Mouse (Mus musculus) 3134 (cell line): Measurements from ENCODE around the gene Abr.

Experiments used
- DNase-seq: peaks from one replicate; pipeline ENCODE4 v3.0.0-alpha.2; 2011; ENCODE audit warnings: low spot score; ENCODE audit not compliant: insufficient read length; ENCODE audit errors: extremely low read depth

Abr gene

GRCm38 (mm10) chr11:76425749-76426148, 196.4 kb downstream of the Abr start:
- no peak for DNase-seq

- DNase-seq, result no peak
Measured at GRCm38 (mm10) chr11:76420896-76421295, 201.2 kb downstream of the Abr start.

- DNase-seq, result no peak
Measured at GRCm38 (mm10) chr11:76419179-76419578, 202.9 kb downstream of the Abr start.

GRCm38 (mm10) chr11:76418423-76418822, 203.7 kb downstream of the Abr start:
- no peak for DNase-seq

GRCm38 (mm10) chr11:76415985-76416384, 206.1 kb downstream of the Abr start:
- DNase-seq, result no peak

GRCm38 (mm10) chr11:76415001-76415400, 207.1 kb downstream of the Abr start:
- DNase-seq, result no peak

GRCm38 (mm10) chr11:76413202-76413601, 208.9 kb downstream of the Abr start:
- no peak for DNase-seq

- peak; percentile 40 for DNase-seq
Measured at GRCm38 (mm10) chr11:76410826-76411225, 211.3 kb downstream of the Abr start.

- peak; percentile 91 for DNase-seq
Measured at GRCm38 (mm10) chr11:76406702-76407583, 215.2 kb downstream of the Abr start, which contains the start of gene Timm22. TSS of gene Timm22 (plus strand) at chr11:76406952.

- no peak for DNase-seq
Measured at GRCm38 (mm10) chr11:76405626-76406264, 216.4 kb downstream of the Abr start.

GRCm38 (mm10) chr11:76405113-76405512, 217.0 kb downstream of the Abr start:
- DNase-seq, result no peak

GRCm38 (mm10) chr11:76401398-76401797, 220.7 kb downstream of the Abr start:
- DNase-seq, result no peak

- DNase-seq, result peak; percentile 36
Measured at GRCm38 (mm10) chr11:76399587-76400330, 222.4 kb downstream of the Abr start.

- peak; percentile 92 for DNase-seq
Measured at GRCm38 (mm10) chr11:76398798-76399586, 223.1 kb downstream of the Abr start, which contains the start of gene Nxn. TSS of gene Nxn (minus strand) at chr11:76399140.

- DNase-seq, result peak; percentile 76
Measured at GRCm38 (mm10) chr11:76398312-76398797, 223.8 kb downstream of the Abr start.

- DNase-seq, result peak; percentile 49
Measured at GRCm38 (mm10) chr11:76397650-76398311, 224.3 kb downstream of the Abr start.

- DNase-seq, result no peak
Measured at GRCm38 (mm10) chr11:76392996-76393395, 229.1 kb downstream of the Abr start.

GRCm38 (mm10) chr11:76392532-76392931, 229.6 kb downstream of the Abr start:
- no peak for DNase-seq

- DNase-seq, result no peak
Measured at GRCm38 (mm10) chr11:76388711-76389110, 233.4 kb downstream of the Abr start.

GRCm38 (mm10) chr11:76387097-76387496, 235.0 kb downstream of the Abr start:
- DNase-seq, result no peak
